Mouse (Mus musculus) ES-Bruce4 (cell line): Measurements from ENCODE around the gene Actr6.

ENCODE experiments used
- CTCF ChIP-seq: IDR thresholded peaks from one replicate; pipeline ENCODE4 v1.8.1; 2011; ENCODE audit warnings: low read depth, low read length
- POLR2A ChIP-seq: IDR thresholded peaks from one replicate; pipeline ENCODE4 v1.8.1; 2011; ENCODE audit warnings: low read length; ENCODE audit not compliant: insufficient read depth

DNA sequence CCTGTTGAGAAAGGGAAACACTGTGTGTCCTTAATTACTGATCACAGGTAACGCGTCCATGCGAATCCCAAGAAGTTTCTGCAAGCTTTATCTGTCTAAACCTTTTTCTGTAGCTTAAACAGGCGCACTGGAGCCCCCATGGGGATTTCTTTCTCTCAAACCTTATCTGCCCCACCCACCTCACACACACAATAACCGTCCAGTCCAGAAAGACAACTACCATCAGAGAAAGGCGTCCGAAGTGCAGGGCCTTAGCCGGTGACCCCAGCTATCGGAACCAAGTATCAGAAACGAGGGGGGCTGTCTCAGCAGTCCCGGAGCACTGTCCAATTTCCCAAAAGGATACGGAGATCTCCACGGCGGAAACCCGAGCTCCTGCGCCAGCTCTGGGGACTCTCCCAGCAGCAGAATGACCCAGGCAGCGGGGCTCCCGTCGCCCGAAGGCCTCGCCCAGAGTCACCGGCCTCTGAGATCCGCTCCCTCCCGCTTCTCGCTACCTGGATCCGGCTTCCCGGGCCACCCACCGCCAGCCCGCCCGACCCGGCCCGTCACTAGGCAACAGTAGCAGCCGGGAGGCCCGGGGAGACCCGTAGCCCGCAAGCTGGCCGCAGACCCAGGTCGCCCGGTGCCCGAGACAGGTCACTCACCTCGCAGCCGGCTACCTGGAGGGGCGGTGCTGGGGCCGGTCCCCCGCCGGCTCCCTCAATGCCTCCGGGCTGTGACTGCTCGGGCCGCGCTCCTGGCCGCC is 46.5 kb downstream of the Actr6 start:
- TF ChIP-seq POLR2A: no peak
- no peak for TF ChIP-seq CTCF
